Mouse (Mus musculus) bone marrow macrophage, adult 2 months (primary cell): Measurements from ENCODE around the gene 4930564D02Rik. TPM values are rescaled to one million over a fixed set of nuclear protein-coding genes. Genes with fewer than 3 reads are reported as not detected.

Experiments
- H3K27ac ChIP-seq: 2 replicates; pipeline ENCODE4 v1.5.1; 2012; ENCODE audit warnings: low read depth, low read length; ENCODE audit not compliant: insufficient read depth
- H3K4me1 ChIP-seq: 2 replicates; pipeline ENCODE4 v1.6.1; 2012; ENCODE audit warnings: low read length; ENCODE audit not compliant: control insufficient read depth, insufficient read depth
- H3K4me3 ChIP-seq: 2 replicates; pipeline ENCODE4 v1.5.1; 2012; ENCODE audit warnings: mild to moderate bottlenecking, low read length, moderate library complexity; ENCODE audit not compliant: insufficient read depth
- CTCF ChIP-seq: IDR thresholded peaks from 2 replicates; pipeline ENCODE4 v1.5.1; 2012; ENCODE audit warnings: low read depth, mild to moderate bottlenecking, low read length, moderate library complexity
- POLR2A ChIP-seq: IDR thresholded peaks from 2 replicates; pipeline ENCODE4 v1.6.1; 2012; ENCODE audit warnings: mild to moderate bottlenecking, low read depth, low read length, borderline replicate concordance
- polyA plus RNA-seq: library from polyadenylated mRNA; stranded (reverse); fragments of >200 nt; gene quantifications from 2 replicates; pipeline ENCODE4 v1.2.4, GENCODE M21; 2012; ENCODE audit not compliant: missing spikeins, insufficient read depth, insufficient read length

Gene 4930564D02Rik
- polyA plus RNA-seq, 1 experiment, result not detected

DNA sequence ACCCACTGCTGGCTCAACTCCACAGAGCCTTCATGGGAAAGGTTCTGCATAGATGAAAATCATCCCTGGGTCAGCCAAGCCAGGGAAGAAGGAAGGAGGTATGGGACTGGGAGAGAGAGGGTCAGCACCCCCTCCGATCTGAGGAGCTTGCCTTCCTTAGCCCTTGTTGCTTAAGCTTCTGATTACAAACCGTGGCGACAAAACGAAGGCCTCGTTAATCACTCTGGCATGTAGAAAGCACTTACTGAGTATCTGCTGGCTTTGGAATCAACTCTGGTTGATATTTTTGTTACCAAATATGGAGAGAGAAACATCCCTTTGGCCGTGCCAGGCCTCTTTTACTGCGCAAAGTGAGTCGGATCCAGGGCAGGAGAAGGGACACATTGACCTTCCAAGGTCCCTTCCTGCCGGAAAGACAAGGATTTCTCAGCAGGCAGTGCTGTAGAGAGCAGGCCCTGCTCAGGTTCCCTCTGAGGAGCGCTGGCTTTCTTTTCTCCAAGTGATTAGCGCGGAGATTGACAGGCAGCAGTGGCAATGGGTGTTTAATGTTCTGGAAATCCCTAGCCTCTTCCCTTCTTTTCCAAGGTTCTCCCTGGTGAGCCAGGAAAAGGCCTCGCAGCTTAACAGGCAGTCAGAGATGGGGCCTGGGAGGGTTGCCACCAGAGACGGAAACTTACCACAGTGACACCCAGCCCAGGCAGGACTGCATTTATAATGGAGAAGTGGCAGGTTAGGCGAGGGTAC is 33.1 kb downstream of the 4930564D02Rik start:
- no peak for TF ChIP-seq POLR2A

DNA sequence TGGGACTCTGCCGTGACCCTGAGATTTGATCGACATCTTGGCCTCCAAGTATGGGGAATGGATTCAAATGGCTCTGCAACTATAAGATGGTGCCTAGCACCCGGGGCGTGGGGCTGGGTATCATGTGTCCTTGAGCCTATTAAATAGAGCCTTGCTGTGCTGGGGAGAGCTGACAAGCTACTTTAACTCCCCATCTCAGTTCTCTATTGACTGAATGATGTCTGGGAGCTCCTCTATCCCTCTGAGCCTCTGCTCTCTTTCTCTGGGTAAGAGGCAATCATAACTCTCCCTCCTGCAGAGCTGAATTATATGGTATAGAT is 33.6 kb downstream of the 4930564D02Rik start:
- Histone ChIP-seq H3K27ac (no peak overlapping the region), H3K4me1 (no peaks in the 10 kb centered on the region), H3K4me3 (no peak overlapping the region)
- TF ChIP-seq CTCF, result no peak
- no peak for TF ChIP-seq POLR2A

More for the DNA sequence above, 33.1 kb downstream of the 4930564D02Rik start:
- H3K27ac ChIP-seq, result no peak overlapping the region
- no peaks in the 10 kb centered on the region for H3K4me1 ChIP-seq
- no peak overlapping the region for H3K4me3 ChIP-seq

DNA sequence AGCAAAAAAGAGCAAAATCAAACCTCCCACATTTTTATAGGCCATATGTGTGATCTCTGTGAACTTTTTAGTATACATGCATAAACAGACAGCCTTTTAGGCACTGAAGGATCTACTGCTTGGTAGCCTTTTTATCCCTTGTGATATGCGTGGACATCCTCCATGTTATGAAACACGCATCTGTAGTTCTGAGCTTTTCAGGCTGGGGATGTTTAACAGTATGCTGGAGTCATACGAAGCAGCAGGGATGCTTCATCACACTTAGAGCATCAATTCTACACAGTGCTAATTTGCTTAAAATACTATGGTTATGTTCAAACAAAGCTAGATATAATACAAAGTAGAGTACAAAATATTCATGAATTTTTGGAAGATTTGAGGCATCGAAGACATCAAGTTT is 39.2 kb downstream of the 4930564D02Rik start:
- H3K4me1 ChIP-seq, result no peaks in the 10 kb centered on the region
- no peak overlapping the region for H3K27ac ChIP-seq
- H3K4me3 ChIP-seq, result no peak overlapping the region
- no peak for TF ChIP-seq CTCF
- TF ChIP-seq POLR2A, result no peak

DNA sequence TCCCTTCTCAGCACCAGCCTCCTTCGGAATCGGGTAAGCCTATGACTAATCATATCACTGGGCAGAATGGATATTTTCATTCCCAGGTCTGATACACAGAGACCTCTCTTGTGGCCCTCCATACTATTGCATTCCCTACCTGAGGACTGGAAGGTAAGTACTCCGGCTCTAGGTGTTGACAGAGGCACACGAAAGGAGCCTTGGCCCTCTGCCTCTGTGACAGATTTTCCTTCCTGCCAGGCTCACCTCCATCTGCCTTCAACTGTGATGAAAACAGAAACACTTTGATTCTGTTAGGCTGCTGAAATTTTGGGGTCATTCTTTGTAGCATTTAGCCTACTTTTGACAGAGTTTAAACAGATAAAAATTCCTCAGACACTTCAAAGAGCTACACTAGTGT is 47.2 kb downstream of the 4930564D02Rik start:
- no peaks in the 10 kb centered on the region for H3K4me1 ChIP-seq
- H3K27ac ChIP-seq, result no peak overlapping the region
- H3K4me3 ChIP-seq, result no peak overlapping the region
- TF ChIP-seq POLR2A (no peak), CTCF (no peak)

DNA sequence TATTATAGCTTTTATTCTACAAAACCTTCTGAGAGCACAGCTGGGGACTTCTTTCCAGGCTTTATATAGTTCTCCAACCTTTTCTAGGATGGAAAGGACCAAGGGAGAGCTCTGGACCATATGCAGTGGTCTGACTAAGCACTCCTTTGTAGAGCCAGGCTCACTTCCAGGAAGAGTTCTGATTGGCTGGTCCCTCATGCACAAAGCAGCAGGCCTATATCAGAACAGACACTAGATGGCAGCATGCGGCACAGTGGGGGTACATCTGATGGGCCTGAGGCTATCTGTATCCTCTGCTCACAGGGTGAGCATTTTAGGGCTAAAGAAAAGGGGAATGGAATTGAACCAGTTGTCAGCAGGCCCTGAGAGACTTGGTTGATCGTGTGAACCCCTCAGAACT is 47.6 kb downstream of the 4930564D02Rik start:
- no peaks in the 10 kb centered on the region for H3K4me1 ChIP-seq
- no peak overlapping the region for H3K27ac ChIP-seq
- H3K4me3 ChIP-seq, result no peak overlapping the region
- 0 out of 2 replicates have a peak, but pooled peaks have one; percentile 36 for TF ChIP-seq CTCF
- no peak for TF ChIP-seq POLR2A

DNA sequence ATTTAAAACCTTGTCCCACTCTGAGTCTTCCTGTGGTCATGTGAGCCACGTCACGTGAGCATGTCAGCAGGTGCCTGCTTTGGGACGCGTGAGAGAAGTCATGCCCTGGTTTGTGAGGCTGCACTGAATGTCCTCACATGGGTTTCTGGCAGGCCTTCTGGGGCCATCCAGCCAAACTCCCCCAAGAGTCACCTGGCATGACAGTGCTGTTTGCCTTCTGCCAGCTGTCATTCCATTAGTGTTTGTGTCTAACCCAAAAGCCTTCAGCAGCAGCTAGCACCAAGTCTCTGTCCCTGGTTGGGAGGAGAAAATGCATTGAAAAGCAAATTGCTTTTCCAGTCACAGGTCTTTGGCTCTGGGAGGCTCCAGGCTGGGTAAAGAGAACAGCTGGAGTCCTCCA is 50.0 kb downstream of the 4930564D02Rik start:
- Histone ChIP-seq H3K4me1 (no peaks in the 10 kb centered on the region), H3K27ac (no peak overlapping the region), H3K4me3 (no peak overlapping the region)
- no peak for TF ChIP-seq CTCF
- TF ChIP-seq POLR2A, result no peak

DNA sequence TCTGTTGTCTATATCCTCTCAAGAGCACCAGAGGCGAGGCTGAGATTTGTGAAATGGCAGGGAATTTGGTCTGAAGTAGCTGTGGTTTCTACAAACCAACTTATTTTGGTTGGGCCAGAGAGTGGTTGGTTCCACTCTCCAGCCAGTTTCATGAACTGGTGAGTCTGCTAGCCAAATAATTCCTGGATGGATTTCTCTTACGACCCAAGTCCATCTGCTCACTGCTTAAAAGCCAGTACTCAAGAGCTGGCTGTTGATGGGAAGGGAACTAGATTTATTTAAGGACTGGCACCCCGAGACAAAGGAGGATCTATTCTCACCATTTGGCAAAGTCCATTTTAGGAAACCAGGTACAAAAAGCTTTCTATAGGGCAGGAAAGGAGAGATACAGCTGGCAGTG is 57.1 kb downstream of the 4930564D02Rik start:
- Histone ChIP-seq H3K4me3 (no peak overlapping the region), H3K4me1 (no peaks in the 10 kb centered on the region), H3K27ac (no peak overlapping the region)
- TF ChIP-seq POLR2A, result no peak
- no peak for TF ChIP-seq CTCF

DNA sequence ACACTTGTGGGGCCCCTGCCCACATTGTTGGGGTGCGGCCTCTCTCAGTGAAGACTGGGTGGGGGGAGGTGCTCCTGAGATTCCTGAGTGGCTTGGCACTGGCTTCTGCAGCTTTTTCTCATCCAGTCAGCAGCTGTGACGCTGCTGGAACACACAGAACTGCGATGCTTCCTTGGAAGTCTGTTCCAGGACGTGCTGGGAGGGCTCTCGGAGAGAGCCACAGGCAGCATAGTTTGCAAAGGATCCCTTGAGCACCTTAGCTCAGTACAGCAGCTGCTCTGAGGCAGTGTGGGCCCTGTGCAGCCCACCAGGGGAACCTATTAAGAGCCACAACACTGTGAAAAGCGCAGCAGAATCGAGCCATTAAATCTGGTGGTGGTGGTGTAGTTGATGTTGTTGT is 61.2 kb downstream of the 4930564D02Rik start:
- Histone ChIP-seq H3K27ac (no peak overlapping the region), H3K4me1 (no peaks in the 10 kb centered on the region), H3K4me3 (no peak overlapping the region)
- no peak for TF ChIP-seq CTCF
- TF ChIP-seq POLR2A, result no peak

Other genes with a start within 250 kb of the 4930564D02Rik start
- 23.4 and 25.1 TPM in 2 replicates for gene Mov10, start 248.3 kb upstream of the 4930564D02Rik start, polyA plus RNA-seq
- 17.2 and 22.9 TPM in 2 replicates for gene St7l, start 202.8 kb upstream of the 4930564D02Rik start, polyA plus RNA-seq
- gene Capza1, start 202.3 kb upstream of the 4930564D02Rik start, polyA plus RNA-seq, result 149 and 173 TPM in 2 replicates
- not detected in 2 replicates for gene Wnt2b, start 104.9 kb upstream of the 4930564D02Rik start, polyA plus RNA-seq
- gene Cttnbp2nl, start 13.7 kb upstream of the 4930564D02Rik start, polyA plus RNA-seq, result 94.8 and 127 TPM in 2 replicates